Mouse (Mus musculus) cerebellum, adult 11-12 months (tissue): ENCODE measurements around the gene Fabp7.

Source experiments
- DNase-seq: peaks from one replicate; pipeline ENCODE4 v3.0.0; 2022

The Fabp7 gene

DNA sequence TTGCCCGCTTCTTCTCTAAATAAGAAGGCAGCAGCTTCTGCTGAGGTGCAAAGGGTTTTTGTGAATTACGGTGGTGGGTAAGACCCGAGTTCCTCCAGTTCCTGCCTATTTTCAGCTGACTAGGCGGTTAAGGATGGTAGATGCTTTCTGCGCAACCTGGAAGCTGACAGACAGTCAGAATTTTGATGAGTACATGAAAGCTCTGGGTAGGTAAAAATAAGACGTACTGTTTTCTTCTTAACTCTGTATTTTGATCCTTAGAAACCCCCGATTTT, at the start of gene Fabp7:
Fabp7 (plus strand) TSS at position 6 of the 275 bp plus-strand sequence.
- no peak for DNase-seq

DNA sequence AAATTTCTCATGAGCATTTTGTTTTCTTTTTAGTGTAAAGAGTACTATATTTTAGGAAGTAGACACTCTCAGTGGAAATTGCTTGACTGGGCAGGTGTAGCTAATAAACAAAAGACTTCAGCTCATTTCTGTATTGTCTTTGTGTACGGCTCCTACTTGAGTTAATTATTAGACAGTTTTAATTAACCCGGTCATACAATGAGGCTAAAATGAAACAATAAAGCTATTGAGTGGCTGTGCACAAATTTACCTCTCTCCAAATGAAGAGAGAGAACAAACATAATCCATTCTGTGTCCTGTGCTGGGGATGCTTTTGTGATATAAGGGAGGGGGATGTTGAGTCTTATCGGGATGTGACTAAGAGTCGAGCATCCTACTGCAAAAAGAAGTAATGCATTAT, 43.9 kb upstream of the Fabp7 start:
- no peak for DNase-seq

DNA sequence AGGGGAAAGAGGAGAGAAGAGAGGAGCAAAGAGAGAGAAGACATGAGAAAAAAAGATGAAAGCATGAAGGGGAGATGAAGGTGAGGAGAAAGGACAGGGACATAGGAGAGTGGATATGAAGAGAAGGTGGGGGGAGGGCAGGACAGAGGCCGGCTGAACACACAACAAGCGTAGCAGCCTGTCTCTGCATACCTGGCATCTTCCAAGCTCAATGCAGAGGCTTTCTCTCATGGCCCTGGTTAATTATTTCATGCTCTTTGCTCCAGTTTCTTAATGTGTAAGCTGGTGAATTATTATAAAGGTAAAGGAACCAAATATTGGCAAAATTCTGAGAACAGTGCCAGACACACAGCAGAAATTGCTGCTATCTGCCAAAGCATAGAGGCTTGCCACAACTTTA, 43.3 kb upstream of the Fabp7 start:
- no peak for DNase-seq

GRCm38 (mm10) chr10:57743045-57743444, 41.6 kb upstream of the Fabp7 start:
- no peak for DNase-seq

DNA sequence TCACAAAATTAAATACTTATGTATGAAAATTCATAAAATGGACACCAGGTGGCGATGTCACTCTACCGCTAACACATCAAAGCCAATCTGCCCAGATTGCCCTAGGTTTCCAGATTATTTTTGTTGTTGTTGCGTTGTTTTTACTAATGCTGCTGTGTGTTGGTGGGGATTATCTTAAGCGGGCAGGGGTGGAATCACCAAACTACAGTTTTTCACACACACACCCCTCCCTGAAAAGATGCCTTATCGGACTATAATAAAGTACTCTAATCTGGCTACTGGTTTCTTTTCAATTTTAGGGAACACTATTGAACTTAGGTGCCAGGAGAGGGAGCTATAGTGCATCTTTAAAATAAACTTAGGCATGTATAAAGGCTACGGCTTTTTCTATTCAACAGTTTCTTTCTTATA, 41.1 kb upstream of the Fabp7 start:
- no peak for DNase-seq

- no peak for DNase-seq
Observed at GRCm38 (mm10) chr10:57744128-57744765, 40.4 kb upstream of the Fabp7 start.

DNA sequence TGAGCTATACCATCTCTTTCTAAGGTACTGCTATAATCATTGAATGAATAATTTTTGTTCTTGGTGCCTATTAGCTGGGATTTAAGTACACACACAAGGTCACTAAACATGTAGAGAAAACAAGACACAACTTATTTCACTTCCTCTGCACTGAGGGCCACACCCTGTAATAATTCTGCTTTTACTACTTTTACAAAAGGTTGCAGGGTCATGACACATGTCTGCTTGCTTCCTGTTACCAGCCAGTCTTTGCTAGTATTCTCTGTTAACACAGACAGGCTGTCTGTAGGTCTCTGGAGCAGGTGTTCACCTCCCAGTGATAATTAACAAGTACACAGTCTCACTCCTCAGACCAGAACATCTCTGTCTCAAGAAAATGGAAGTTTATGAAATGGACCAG, 39.2 kb upstream of the Fabp7 start:
- DNase-seq: no peak

- no peak for DNase-seq
Observed at GRCm38 (mm10) chr10:57747127-57747526, 37.6 kb upstream of the Fabp7 start.

DNA sequence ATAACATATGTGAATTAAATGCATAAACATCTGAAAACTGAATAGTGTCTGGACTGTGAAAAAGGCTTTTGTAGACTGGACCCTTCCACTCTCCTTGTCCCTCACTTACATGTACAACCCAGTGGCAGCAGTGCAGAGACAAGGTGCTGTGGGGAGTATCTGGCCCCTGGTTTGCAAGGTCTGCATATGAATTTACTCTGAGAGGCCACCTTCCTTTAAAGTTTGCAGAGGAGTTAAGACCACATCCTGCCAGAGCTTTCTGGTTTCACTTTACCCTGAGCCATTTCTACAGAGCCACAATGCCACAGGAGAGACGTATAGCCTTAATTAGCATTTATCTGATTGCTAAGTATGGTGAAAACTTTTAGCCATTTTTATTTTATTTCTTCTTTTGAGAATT, 31.3 kb upstream of the Fabp7 start:
- no peak for DNase-seq

GRCm38 (mm10) chr10:57755201-57755736, 29.4 kb upstream of the Fabp7 start:
- DNase-seq: no peak

- DNase-seq: no peak
Observed at GRCm38 (mm10) chr10:57758999-57759398, 25.7 kb upstream of the Fabp7 start.

- DNase-seq: no peak
Observed at GRCm38 (mm10) chr10:57760694-57761093, 24.0 kb upstream of the Fabp7 start.

DNA sequence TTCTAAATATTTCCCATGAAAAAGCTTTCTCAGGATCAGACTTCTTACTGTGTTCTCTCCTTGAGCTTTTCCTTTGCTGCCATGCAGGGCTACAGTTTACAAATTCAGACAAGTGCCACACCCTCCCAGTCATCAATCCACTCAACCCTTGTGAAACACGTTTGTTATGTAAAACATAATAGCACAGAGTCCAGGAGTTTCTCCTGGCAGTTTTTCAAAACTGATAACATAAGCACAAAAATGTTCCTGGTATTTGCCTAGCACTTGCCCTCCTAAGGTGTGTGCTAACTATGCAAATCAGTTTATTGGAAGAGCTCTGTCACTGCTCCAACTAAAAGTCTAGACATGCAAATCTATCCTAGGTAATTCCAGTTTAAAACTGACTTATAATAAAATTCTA, 21.6 kb upstream of the Fabp7 start:
- no peak for DNase-seq

DNA sequence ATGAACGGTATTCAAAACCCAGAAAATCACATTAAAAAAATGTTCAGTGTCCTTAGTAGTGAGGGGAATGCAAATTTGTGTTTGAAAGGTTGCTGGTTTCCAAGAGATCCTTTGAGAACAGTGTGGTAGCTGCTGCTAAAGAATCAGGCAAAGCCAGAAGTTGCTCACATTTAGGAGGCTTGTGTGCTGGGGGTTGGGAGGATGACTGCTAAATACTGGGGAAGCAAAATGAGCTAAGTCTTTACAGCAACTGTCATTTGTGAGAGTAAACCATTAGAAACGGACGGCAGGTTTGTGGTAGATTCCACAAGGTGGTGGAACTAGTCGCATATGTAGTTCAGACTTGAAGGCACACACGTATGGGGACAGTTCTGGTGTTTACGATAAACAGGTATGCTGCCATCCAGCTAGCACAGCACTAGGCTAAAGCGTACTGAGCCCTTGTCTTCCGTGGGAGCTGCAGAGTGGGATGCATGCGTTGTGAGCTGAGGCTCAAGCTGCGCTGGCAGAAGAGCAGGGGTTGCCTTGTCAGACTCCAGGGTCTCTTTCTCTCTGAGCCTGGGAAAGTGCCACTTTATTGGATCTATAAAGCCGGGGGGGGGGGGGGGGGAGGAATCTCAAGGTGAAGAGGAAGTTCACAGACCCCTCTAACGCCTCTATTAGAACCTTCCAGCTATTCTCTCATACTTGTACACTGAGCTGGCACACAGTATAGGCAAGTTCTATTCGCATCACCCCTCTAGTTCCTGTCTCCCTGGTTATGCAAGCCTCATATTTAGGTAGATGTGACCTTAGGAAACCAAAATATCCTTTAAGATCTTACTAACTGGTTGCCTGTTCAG, 1.2 kb upstream of the Fabp7 start:
- DNase-seq: no peak

DNA sequence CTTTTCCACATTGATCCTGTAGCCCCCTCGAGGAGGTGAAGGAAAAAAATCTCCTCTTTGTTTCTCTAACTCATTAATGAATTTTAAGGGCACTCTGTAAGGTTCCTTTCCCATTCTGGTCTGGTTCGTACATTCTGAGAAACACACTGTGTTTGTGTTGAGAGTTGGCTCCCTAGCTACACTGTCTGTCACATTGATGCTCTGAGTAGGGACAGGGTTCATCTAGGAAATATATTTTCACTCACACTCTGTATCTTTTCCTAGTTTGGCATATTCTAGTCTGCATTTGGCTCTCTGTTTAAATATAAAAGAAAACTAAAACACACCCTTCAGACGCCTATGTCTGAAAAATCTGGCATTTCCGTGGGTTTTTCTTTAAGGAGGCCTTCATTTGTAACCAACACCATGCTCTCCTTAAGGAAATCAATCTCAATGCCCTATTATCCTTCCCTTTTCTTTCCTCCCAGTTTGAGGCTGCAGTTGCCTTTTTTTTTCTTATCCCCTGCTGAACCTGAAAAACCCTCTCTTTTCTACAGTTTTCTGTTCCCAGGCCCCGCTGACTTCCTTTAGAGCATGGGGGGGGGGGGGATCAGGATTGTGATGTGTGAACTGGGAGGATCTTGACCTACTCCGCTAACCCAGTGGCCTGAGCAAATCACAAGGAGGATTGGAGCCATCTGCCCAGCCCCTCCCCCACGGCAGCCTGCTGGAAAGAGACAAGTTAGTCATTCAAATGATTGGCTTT, 378 bp upstream of the Fabp7 start:
- peak; percentile 61 for DNase-seq

DNA sequence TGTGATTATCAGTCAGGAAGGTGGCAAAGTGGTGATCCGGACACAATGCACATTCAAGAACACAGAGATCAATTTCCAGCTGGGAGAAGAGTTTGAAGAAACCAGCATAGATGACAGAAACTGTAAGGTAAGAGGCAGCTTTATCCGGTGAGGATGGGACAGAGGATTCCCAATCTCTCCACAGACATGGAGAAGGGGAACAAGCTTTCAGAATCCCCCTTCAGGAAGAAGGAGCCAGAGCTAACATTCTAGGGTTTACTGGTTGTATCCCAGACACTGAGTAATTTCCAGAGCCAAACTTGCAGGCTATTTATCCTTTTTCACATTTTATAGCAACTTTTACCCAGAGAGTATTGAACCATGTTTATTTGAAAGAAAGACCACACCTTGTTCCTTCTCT, 871 bp downstream of the Fabp7 start:
- no peak for DNase-seq

DNA sequence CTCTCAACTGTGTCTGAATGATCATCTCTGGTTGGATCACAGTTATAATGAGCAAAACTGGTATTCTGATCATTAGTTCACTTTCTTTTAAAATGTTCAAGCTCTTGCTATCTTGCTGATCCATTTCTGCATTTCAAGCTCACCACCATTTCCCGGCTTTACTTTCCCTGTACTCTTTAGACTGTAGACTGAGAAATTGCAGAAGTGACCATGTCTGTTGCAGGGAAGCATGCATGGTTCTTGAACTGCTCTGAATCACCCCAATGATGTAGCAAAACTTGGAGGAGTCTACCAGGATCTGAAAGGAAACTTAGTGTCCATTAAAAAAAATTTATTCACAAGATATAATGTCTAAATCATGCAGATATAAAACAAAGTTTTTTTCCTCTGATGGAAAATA, 8.3 kb downstream of the Fabp7 start:
- no peak for DNase-seq

DNA sequence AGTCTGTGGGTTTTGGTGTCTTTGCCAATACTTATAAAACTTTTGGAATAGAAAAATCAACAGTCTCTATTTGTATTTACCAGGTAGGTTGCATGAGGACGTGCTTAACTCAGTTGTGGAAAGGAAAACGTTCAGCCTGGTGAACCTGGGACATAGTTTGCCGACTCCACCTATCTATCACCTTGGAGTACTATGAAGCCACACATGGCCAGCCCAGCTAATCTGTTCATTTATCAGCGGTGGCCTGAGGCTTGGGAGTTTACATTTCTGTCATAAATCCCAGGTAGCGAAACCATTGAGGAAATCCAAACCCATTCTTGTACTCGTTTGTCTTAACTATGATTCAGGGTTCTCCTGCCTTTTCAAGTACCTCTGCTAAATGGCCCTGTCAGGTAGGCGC, 9.3 kb downstream of the Fabp7 start, which contains the start of gene Smpdl3a:
Smpdl3a (plus strand) TSS at position 318 of the 400 bp plus-strand sequence.
- DNase-seq: no peak

DNA sequence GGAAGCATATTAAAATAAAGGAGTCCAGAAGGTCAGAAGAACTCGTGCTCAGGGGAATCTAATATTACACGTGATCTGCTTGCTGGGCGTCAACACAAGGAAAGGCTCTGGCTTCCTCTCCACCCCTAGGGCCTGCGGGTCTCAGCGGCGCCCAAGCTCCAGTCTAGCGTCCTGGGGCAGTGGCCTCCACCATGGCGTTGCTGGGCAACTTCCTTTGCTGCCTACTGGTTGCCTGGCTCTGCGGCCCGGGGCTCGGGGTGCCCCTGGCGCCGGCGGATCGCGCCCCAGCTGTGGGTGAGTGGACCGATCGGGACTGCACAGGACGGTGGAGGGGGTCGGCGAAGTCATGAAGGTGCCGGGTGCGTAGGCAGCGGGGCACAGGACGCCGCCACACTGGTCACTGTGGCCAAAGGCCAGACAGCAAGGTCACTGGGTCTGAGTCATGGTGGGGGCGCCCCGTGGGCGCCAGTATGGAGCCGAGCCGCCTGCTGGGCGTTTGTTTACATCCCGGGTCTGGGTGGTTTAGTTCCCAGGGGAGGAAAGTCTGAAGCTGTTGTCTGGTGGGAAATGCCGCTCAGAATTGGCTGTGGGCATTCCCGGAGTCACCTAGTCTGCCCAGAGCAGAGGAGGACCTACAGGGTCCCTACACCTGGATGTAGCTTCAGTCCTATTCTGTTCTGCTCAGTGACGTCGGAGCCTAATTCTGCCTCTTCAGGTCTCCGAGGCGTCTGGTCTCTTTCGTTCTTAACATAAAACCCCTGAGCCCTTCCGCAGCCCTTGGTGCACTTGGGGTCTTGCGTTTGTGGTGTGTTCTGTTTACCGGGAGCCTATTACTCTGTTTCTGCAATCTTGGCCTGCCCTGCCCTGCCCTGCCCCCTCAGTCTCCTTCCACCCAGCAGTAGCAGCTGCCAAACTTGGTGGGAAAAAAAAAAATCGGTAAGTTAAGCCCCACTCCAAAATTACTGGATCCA, 10.1 kb downstream of the Fabp7 start:
- DNase-seq: peak; percentile 24

- DNase-seq: no peak
Observed at GRCm38 (mm10) chr10:57795542-57795941, 10.9 kb downstream of the Fabp7 start.

DNA sequence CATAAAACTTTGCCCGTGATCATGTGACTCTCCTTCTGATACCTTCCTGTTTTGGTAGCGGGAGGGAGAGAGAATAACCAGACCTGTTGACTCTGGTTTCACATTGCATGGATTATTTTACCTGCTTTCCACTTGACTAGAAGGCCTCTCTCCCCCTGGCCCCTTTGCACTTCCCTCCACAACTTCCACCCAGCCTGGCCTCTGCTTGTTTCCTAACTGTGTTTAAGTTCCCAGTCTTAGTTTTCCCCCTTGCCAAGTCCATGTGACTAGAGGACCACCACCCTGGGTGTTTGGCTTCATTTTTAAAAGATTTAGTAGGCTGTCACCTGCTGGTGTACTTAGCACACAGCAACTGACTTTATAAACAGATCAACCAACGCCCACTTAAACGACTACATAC, 11.4 kb downstream of the Fabp7 start:
- no peak for DNase-seq

- no peak for DNase-seq
Observed at GRCm38 (mm10) chr10:57799486-57799885, 14.8 kb downstream of the Fabp7 start.

DNA sequence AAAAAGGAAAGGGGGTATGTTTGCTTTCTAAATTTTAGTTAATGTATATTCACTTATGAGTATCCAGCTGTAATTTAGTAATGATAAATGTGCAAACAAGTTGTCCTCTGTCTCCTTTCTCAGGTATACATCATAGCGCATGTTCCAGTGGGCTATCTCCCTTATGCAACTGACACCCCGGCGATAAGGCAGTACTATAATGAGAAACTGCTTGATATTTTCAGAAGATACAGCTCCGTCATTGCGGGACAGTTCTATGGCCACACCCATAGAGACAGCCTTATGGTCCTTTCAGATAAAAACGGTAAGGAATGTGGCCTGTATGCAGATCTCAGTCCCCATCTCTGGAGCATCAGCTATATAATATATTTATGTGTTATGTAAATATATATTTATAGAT, 23.1 kb downstream of the Fabp7 start:
- DNase-seq: no peak
